Mouse (Mus musculus): ENCODE data around the gene Prph. TPM values are rescaled to one million over a fixed set of nuclear protein-coding genes. Genes with fewer than 3 reads are reported as not detected.
"Not testable (repeated sequence)": the region's sequence is repeated elsewhere in the genome, so short reads cannot be mapped to it uniquely, and the experiment has no call there.

Prph gene
- polyA plus RNA-seq, 1 experiment: 0.60 TPM

GRCm38 (mm10) chr15:99040920-99041856 lies 13.8 kb upstream of the Prph start:
- Histone ChIP-seq H3K4me1 (ENCODE audit: control insufficient read depth, insufficient read depth, low read length) (peaks cover 3% of the 10 kb centered on the region; the same call in 1 of the 2 replicates), H3K4me3 (ENCODE audit: insufficient read depth, low read length) (no peak overlapping the region), H3K27ac (ENCODE audit: insufficient read depth, low read length) (peak overlapping the region; percentile 1; the same call in 1 of the 2 replicates)
- TF ChIP-seq POLR2A (IDR thresholded peaks at IDR 0.05; ENCODE audit: low read depth, low read length): no peak
- TF ChIP-seq CTCF (IDR thresholded peaks at IDR 0.05; ENCODE audit: borderline replicate concordance, insufficient read depth, low read length): no peak

- no peak overlapping the region for H3K4me3 ChIP-seq (ENCODE audit: insufficient read depth, low read length)
- H3K27ac ChIP-seq (ENCODE audit: insufficient read depth, low read length): no peak overlapping the region
- TF ChIP-seq CTCF (IDR thresholded peaks at IDR 0.05; ENCODE audit: borderline replicate concordance, insufficient read depth, low read length) (no peak), POLR2A (IDR thresholded peaks at IDR 0.05; ENCODE audit: low read depth, low read length) (no peak)
- peaks cover 3% of the 10 kb centered on the region; the same call in 1 of the 2 replicates for H3K4me1 ChIP-seq (ENCODE audit: control insufficient read depth, insufficient read depth, low read length)
Measured at GRCm38 (mm10) chr15:99042334-99042733, 12.6 kb upstream of the Prph start.

DNA sequence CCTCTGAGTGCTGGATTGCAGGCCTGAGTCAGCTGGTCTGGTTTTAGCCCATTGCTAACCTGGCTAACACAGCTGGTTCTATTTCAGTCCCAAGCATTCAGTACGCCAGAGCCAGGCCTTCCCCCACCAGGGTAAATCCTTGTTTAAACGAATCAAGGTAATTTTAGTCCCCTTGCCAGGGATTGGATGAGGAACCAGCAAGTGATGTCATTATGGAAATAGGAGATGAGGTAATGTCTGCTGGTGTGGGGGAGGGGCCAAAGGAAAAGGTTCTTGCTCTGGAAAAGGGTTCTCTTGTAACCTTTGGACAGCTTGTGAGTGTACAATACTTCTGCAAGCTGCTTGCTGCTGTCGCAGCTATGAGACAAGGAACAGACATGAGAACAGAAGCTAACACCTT lies 10.1 kb upstream of the Prph start:
- Histone ChIP-seq H3K4me3 (ENCODE audit: insufficient read depth, low read length) (no peak overlapping the region), H3K4me1 (ENCODE audit: control insufficient read depth, insufficient read depth, low read length) (peaks cover 3% of the 10 kb centered on the region; the same call in 1 of the 2 replicates), H3K27ac (ENCODE audit: insufficient read depth, low read length) (no peak overlapping the region)
- no peak for TF ChIP-seq POLR2A (IDR thresholded peaks at IDR 0.05; ENCODE audit: low read depth, low read length)
- no peak for TF ChIP-seq CTCF (IDR thresholded peaks at IDR 0.05; ENCODE audit: borderline replicate concordance, insufficient read depth, low read length)

DNA sequence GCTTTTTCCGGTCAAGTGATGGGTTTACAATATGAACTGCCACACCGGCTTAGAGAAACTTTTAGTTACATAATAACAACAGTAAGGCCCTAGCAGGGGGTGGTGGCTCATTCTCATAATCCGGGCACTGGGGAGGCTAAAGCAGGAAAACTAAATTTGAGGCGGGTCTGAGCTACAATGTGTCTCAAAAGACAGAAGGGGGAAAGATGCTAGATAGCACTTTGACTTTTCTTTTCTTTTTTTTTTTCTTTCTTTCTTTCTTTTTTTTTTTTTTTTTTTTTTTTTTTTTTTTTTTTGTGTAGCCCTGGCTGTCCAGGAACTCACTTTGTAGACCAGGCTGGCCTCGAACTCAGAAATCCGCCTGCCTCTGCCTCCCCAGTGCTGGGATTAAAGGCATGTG lies 9.2 kb upstream of the Prph start:
- not testable (repeated sequence) for H3K27ac ChIP-seq (ENCODE audit: insufficient read depth, low read length); H3K4me1 ChIP-seq (ENCODE audit: control insufficient read depth, insufficient read depth, low read length); H3K4me3 ChIP-seq (ENCODE audit: insufficient read depth, low read length)

DNA sequence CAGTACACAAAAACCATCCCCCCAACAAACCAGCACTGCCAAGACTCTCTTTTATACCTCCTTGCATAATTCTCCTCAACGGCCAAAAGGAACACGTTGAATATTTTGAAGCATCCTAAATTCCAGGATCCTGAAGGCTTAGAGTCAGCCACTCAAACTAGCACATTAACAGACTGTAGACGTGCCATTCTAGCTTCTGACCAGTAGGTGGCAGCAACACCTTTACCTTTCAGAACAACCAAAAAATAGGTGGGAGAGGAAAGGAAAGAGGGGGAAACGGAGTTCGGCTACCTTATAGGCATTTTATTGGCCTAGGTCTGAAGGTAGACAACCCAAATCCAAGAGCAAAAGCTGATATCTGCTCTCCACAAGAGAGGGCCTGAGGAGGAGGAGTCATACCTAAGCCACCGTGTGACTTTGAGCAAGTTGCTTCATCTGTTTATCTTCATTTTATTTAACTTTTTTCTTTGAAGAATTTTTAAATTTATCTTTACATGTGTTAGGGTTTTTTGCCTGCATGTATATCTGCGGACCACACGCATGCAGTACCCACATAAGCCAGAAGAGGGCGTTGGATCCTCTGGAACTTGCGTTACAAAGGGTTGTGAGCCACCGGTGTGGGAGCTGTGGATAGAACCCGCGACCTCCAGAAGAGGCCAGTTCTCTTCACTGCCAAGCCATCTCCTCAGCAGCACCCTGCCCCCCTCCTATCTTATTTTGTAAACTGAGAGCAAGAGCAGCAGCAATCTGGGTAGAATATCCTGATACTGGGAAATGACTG lies 5.3 kb upstream of the Prph start:
- Histone ChIP-seq H3K4me1 (ENCODE audit: control insufficient read depth, insufficient read depth, low read length) (0 out of 2 replicates have a peak, but pooled peaks cover 3% of the 10 kb centered on the region), H3K4me3 (ENCODE audit: insufficient read depth, low read length) (no peak overlapping the region), H3K27ac (ENCODE audit: insufficient read depth, low read length) (no peak overlapping the region)
- TF ChIP-seq CTCF (IDR thresholded peaks at IDR 0.05; ENCODE audit: borderline replicate concordance, insufficient read depth, low read length) (peak; percentile 40; the same call in 1 of the 2 replicates), POLR2A (IDR thresholded peaks at IDR 0.05; ENCODE audit: low read depth, low read length) (no peak)

DNA sequence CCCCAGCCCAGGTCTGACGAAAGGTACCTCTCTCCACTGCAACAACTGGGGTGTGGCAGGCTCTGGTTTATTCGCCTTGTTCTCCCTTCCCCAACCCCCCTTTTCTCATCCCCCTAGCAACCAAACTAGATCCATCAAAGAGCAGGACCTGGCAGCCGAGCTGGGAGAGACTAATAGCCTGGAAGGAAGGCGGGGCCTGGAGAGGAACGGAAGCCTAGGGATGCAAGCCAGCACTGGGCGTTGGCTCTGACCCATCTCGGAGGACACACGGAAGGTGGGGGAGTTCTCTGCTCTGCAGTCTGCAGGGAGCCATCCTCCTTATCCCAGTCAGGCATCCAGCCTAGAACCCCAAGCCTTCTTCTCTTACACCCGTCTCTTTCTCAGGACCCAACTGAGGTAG lies 1.6 kb upstream of the Prph start:
- Histone ChIP-seq H3K4me3 (ENCODE audit: insufficient read depth, low read length) (no peak overlapping the region), H3K27ac (ENCODE audit: insufficient read depth, low read length) (no peak overlapping the region), H3K4me1 (ENCODE audit: control insufficient read depth, insufficient read depth, low read length) (no peaks in the 10 kb centered on the region)
- TF ChIP-seq CTCF (IDR thresholded peaks at IDR 0.05; ENCODE audit: borderline replicate concordance, insufficient read depth, low read length): no peak
- TF ChIP-seq POLR2A (IDR thresholded peaks at IDR 0.05; ENCODE audit: low read depth, low read length): no peak

DNA sequence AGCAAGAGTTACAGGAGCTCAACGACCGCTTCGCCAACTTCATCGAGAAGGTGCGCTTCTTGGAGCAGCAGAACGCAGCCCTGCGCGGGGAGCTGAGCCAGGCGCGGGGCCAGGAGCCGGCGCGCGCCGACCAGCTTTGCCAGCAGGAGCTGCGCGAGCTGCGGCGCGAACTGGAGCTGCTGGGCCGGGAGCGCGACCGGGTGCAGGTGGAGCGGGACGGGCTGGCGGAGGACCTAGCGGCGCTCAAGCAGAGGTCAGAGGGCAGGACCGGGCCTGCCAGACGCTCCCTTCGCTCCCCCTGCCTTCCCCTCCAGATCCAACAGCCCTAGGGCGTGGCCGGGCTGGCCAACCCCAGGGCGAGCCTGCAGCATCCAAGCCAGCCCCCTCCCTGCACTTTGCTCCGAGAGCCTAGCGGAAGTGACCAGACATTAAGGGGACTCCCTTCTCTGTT lies 562 bp downstream of the Prph start:
- no peak for TF ChIP-seq POLR2A (IDR thresholded peaks at IDR 0.05; ENCODE audit: low read depth, low read length)
- Histone ChIP-seq H3K4me3 (ENCODE audit: insufficient read depth, low read length) (0 out of 2 replicates have a peak overlapping the region, but pooled peaks have one; percentile 4), H3K4me1 (ENCODE audit: control insufficient read depth, insufficient read depth, low read length) (no peaks in the 10 kb centered on the region), H3K27ac (ENCODE audit: insufficient read depth, low read length) (no peak overlapping the region)

- H3K4me3 ChIP-seq (ENCODE audit: insufficient read depth, low read length): no peak overlapping the region
- H3K27ac ChIP-seq (ENCODE audit: insufficient read depth, low read length): no peak overlapping the region
- TF ChIP-seq POLR2A (IDR thresholded peaks at IDR 0.05; ENCODE audit: low read depth, low read length): no peak
- TF ChIP-seq CTCF (IDR thresholded peaks at IDR 0.05; ENCODE audit: borderline replicate concordance, insufficient read depth, low read length): peak; percentile 46; the same call in 1 of the 2 replicates
- no peaks in the 10 kb centered on the region for H3K4me1 ChIP-seq (ENCODE audit: control insufficient read depth, insufficient read depth, low read length)
Measured at GRCm38 (mm10) chr15:99056332-99056731, 1.4 kb downstream of the Prph start.

GRCm38 (mm10) chr15:99065557-99066165 lies 10.7 kb downstream of the Prph start:
- Histone ChIP-seq H3K4me1 (ENCODE audit: control insufficient read depth, insufficient read depth, low read length) (no peaks in the 10 kb centered on the region), H3K27ac (ENCODE audit: insufficient read depth, low read length) (no peak overlapping the region)
- TF ChIP-seq CTCF (IDR thresholded peaks at IDR 0.05; ENCODE audit: borderline replicate concordance, insufficient read depth, low read length): no peak
- no peak for TF ChIP-seq POLR2A (IDR thresholded peaks at IDR 0.05; ENCODE audit: low read depth, low read length)

More at GRCm38 (mm10) chr15:99065557-99066165, 10.7 kb downstream of the Prph start:
- no peak overlapping the region for H3K4me3 ChIP-seq (ENCODE audit: insufficient read depth, low read length)

Data from embryonic fibroblast, embryonic 13.5 days (primary cell).